Mouse (Mus musculus) brain, embryonic 14.5 days (tissue): ENCODE measurements around the gene Asap3. TPM values are rescaled to one million over a fixed set of nuclear protein-coding genes. Genes with fewer than 3 reads are reported as not detected.

Experiments
- DNase-seq: peaks from one replicate; pipeline ENCODE4 v3.0.0-alpha.2; 2011; ENCODE audit warnings: low read depth
- CTCF ChIP-seq: fragments of 200-500 bp; IDR thresholded peaks from 2 replicates; pipeline ENCODE4 v1.5.1; 2012; ENCODE audit warnings: inconsistent platforms, mild to moderate bottlenecking, moderate library complexity, borderline replicate concordance; ENCODE audit not compliant: insufficient read depth, insufficient read length; ENCODE audit errors: extremely low read depth
- POLR2A ChIP-seq: fragments of 200-500 bp; IDR thresholded peaks from 2 replicates; pipeline ENCODE4 v1.6.1; 2012; ENCODE audit warnings: mild to moderate bottlenecking, inconsistent platforms, borderline replicate concordance; ENCODE audit not compliant: poor library complexity, insufficient read depth, insufficient read length, severe bottlenecking; ENCODE audit errors: extremely low read depth
- polyA plus RNA-seq: library from polyadenylated mRNA; depleted of rRNA; stranded (reverse); fragments of >200 nt; gene quantifications from 2 replicates; pipeline ENCODE4 v1.2.3, GENCODE M21; 2012; rRNA removed

Asap3 gene
- polyA plus RNA-seq, 1 experiment, result 6.2 TPM

DNA sequence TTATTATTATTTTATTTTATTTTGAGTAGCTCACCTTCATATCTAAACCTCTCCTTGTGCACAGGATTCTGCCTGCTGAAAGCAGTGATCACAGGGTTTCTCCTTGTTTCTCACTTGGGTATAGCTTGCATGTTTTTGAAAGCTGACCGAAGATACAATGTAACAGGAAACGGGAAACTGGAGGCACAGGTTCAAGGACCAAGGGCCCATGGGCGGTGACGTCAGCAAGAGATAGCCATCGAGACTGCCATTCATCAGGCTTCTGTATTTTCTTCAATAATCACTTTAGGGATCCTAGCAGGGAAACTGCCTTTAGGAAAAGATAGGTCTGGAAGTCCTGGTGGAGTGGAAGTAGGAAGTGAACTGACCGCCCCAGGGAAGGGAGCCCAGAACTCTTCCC, 85.5 kb downstream of the Asap3 start:
- no peak for TF ChIP-seq POLR2A
- TF ChIP-seq CTCF, result no peak
- no peak for DNase-seq

Other genes starting within 250 kb of the Asap3 start
- gene Gale, start 242.6 kb upstream of the Asap3 start, polyA plus RNA-seq, result 36.3 and 52.0 TPM in 2 replicates
- 167 and 198 TPM in 2 replicates for gene Lypla2, start 233.7 kb upstream of the Asap3 start, polyA plus RNA-seq
- 50.8 and 57.8 TPM in 2 replicates for gene Pithd1, start 219.1 kb upstream of the Asap3 start, polyA plus RNA-seq
- gene Eloa, start 184.6 kb upstream of the Asap3 start, polyA plus RNA-seq, result 17.1 and 21.8 TPM in 2 replicates
- 818 and 948 TPM in 2 replicates for gene Rpl11, start 152.9 kb upstream of the Asap3 start, polyA plus RNA-seq
- 105 and 107 TPM in 2 replicates for gene Id3, start 62.9 kb upstream of the Asap3 start, polyA plus RNA-seq
- 3.5 and 5.1 TPM in 2 replicates for gene E2f2, start 34.0 kb upstream of the Asap3 start, polyA plus RNA-seq
- 0.38 and 0.98 TPM in 2 replicates for gene Tcea3, start 41.4 kb downstream of the Asap3 start, polyA plus RNA-seq
- 58.3 and 69.5 TPM in 2 replicates for gene Zfp46, start 78.3 kb downstream of the Asap3 start, polyA plus RNA-seq
- gene Hnrnpr, start 104.6 kb downstream of the Asap3 start, polyA plus RNA-seq, result 138 and 148 TPM in 2 replicates
- gene Htr1d, start 217.2 kb downstream of the Asap3 start, polyA plus RNA-seq, result 0.15 and 0.45 TPM in 2 replicates